Mouse (Mus musculus) heart, embryonic 11.5 days (tissue): Measurements from ENCODE around the gene Gm21985. TPM values are rescaled to one million over a fixed set of nuclear protein-coding genes. Genes with fewer than 3 reads are reported as not detected.
"Not testable (repeated sequence)": the region's sequence is repeated elsewhere in the genome, so short reads cannot be mapped to it uniquely, and the experiment has no call there.

Source experiments
- ATAC-seq: fragments of 200-750 bp; cut with Nextera tagmentation; replicated peaks from 2 replicates; pipeline ENCODE4 v1.8.0; 2017; ENCODE audit warnings: moderate library complexity; ENCODE audit not compliant: insufficient number of reproducible peaks, low FRiP score, low TSS enrichment
- H3K27ac ChIP-seq: fragments of 300-500 bp; sonication (generic); 2 replicates; pipeline ENCODE4 v1.5.1; 2014; ENCODE audit warnings: mild to moderate bottlenecking, low read depth, low read length
- H3K27me3 ChIP-seq: fragments of 300-500 bp; sonication (generic); 2 replicates; pipeline ENCODE4 v1.6.1; 2014; ENCODE audit warnings: mild to moderate bottlenecking, low read length, mixed read lengths; ENCODE audit not compliant: control insufficient read depth, insufficient read depth
- H3K36me3 ChIP-seq: fragments of 300-500 bp; sonication (generic); 2 replicates; pipeline ENCODE4 v1.6.1; 2014; ENCODE audit warnings: mild to moderate bottlenecking, low read length, moderate library complexity, mixed read lengths; ENCODE audit not compliant: control insufficient read depth, insufficient read depth
- H3K4me1 ChIP-seq: fragments of 300-500 bp; sonication (generic); 2 replicates; pipeline ENCODE4 v1.6.1; 2014; ENCODE audit warnings: low read length; ENCODE audit not compliant: control insufficient read depth, insufficient read depth
- H3K4me2 ChIP-seq: fragments of 300-500 bp; sonication (generic); 2 replicates; pipeline ENCODE4 v1.6.1; 2014; ENCODE audit warnings: mild to moderate bottlenecking, moderate library complexity
- H3K4me3 ChIP-seq: fragments of 300-500 bp; sonication (generic); 2 replicates; pipeline ENCODE4 v1.5.1; 2014; ENCODE audit warnings: low read depth, low read length
- H3K9ac ChIP-seq: fragments of 300-500 bp; sonication (generic); 2 replicates; pipeline ENCODE4 v1.6.1; 2014; ENCODE audit warnings: mild to moderate bottlenecking, low read depth, low read length, moderate library complexity
- H3K9me3 ChIP-seq: fragments of 300-500 bp; sonication (generic); replicated peaks from 2 replicates; pipeline ENCODE4 v1.6.1; 2016; ENCODE audit warnings: low read length; ENCODE audit not compliant: control insufficient read depth
- WGBS: fragments of 180-500 bp; shearing (Covaris S2); extraction: QIAGEN DNeasy Blood & Tissue Kit; methylation state at CpG from one replicate; pipeline ENCODE4 v1.1.7; 2014; ENCODE audit not compliant: insufficient replicate concordance; 5-methylcytosine and 5-hydroxymethylcytosine counted together
- polyA plus RNA-seq: library from polyadenylated mRNA; unstranded; fragments of >200 nt; fragmentation: Nextera tagmentation; extraction: Ambion mirVana; gene quantifications from 2 replicates; pipeline ENCODE4 v1.2.1, GENCODE M21; 2014

The Gm21985 gene
- polyA plus RNA-seq, 1 experiment from 2014 or later, result 0.06 TPM

- no peak overlapping the region for H3K4me2 ChIP-seq
- H3K9me3 ChIP-seq, result no peaks in the 10 kb centered on the region
- no peaks in the 10 kb centered on the region for H3K27me3 ChIP-seq
- no peak overlapping the region for H3K9ac ChIP-seq
- H3K36me3 ChIP-seq, result no peaks in the 10 kb centered on the region
- no peak for ATAC-seq
- H3K4me1 ChIP-seq, result no peaks in the 10 kb centered on the region
- no peak overlapping the region for H3K4me3 ChIP-seq
- no peak overlapping the region for H3K27ac ChIP-seq
These were observed 182.5 kb downstream of the Gm21985 start for GRCm38 (mm10) chr2:112448510-112449059.

GRCm38 (mm10) chr2:112449597-112450296, 183.6 kb downstream of the Gm21985 start:
- Histone ChIP-seq H3K36me3 (no peaks in the 10 kb centered on the region), H3K4me2 (no peak overlapping the region), H3K27ac (no peak overlapping the region), H3K9me3 (no peaks in the 10 kb centered on the region), H3K27me3 (no peaks in the 10 kb centered on the region), H3K4me3 (no peak overlapping the region), H3K4me1 (no peaks in the 10 kb centered on the region), H3K9ac (no peak overlapping the region)
- ATAC-seq, result no peak
- WGBS, result 32% methylated on average over 4 of the region's 4 CpGs

GRCm38 (mm10) chr2:112452513-112452912, 186.4 kb downstream of the Gm21985 start:
- H3K27me3 ChIP-seq, ATAC-seq, H3K4me1 ChIP-seq: not testable (repeated sequence)

GRCm38 (mm10) chr2:112454125-112454861, 188.2 kb downstream of the Gm21985 start:
- Histone ChIP-seq H3K4me2 (peak overlapping the region; percentile 89), H3K4me1 (no peaks in the 10 kb centered on the region), H3K36me3 (no peaks in the 10 kb centered on the region), H3K27me3 (no peaks in the 10 kb centered on the region), H3K27ac (peak overlapping the region; percentile 85), H3K9me3 (no peaks in the 10 kb centered on the region), H3K9ac (peak overlapping the region; percentile 96), H3K4me3 (peak overlapping the region; percentile 97)
- 26% methylated on average over 17 of the region's 17 CpGs for WGBS
- no peak for ATAC-seq

More at GRCm38 (mm10) chr2:112452513-112452912, 186.4 kb downstream of the Gm21985 start:
- not testable (repeated sequence) for H3K9me3 ChIP-seq, H3K27ac ChIP-seq, H3K9ac ChIP-seq, H3K4me2 ChIP-seq, H3K4me3 ChIP-seq, H3K36me3 ChIP-seq

- H3K36me3 ChIP-seq, result 0 out of 2 replicates have a peak, but pooled peaks cover 1% of the 10 kb centered on the region
- H3K27me3 ChIP-seq, result no peaks in the 10 kb centered on the region
- peak within 1 kb of the TSS; percentile 89 for H3K4me2 ChIP-seq
- H3K4me1 ChIP-seq, result no peaks in the 10 kb centered on the region
- H3K9me3 ChIP-seq, result no peaks in the 10 kb centered on the region
- H3K9ac ChIP-seq, result peak within 1 kb of the TSS; percentile 96
- ATAC-seq, result peak; percentile 96
- peak within 1 kb of the TSS; percentile 97 for H3K4me3 ChIP-seq
- H3K27ac ChIP-seq, result peak within 1 kb of the TSS; percentile 85
- WGBS, result under 1% methylated on average over 49 of the region's 49 CpGs
These were observed 188.9 kb downstream of the Gm21985 start, which contains the start of gene Emc7 for GRCm38 (mm10) chr2:112454862-112455564. Gene Emc7 (plus strand): TSS chr2:112454997.

Other genes starting within 250 kb of the Gm21985 start
- gene Olfr1311, start 241.9 kb upstream of the Gm21985 start, polyA plus RNA-seq, result not detected in 2 replicates
- gene Olfr1312, start 216.1 kb upstream of the Gm21985 start, polyA plus RNA-seq, result not detected in 2 replicates
- not detected in 2 replicates for gene Olfr1313, start 188.5 kb upstream of the Gm21985 start, polyA plus RNA-seq
- not detected in 2 replicates for gene Olfr1314, start 169.5 kb upstream of the Gm21985 start, polyA plus RNA-seq
- gene Olfr1315-ps1, start 150.9 kb upstream of the Gm21985 start, polyA plus RNA-seq, result not detected in 2 replicates
- gene Olfr1316, start 131.3 kb upstream of the Gm21985 start, polyA plus RNA-seq, result not detected in 2 replicates
- gene Olfr1317, start 126.0 kb upstream of the Gm21985 start, polyA plus RNA-seq, result not detected in 2 replicates
- gene Olfr1318, start 112.1 kb upstream of the Gm21985 start, polyA plus RNA-seq, result not detected in 2 replicates
- 15.4 and 17.2 TPM in 2 replicates for gene Lpcat4, start 26.8 kb upstream of the Gm21985 start, polyA plus RNA-seq
- gene Nutm1, start 7.0 kb upstream of the Gm21985 start, polyA plus RNA-seq, result 0.04 TPM in 1 of 2 replicates, not detected in the other
- 157 and 168 TPM in 2 replicates for gene Nop10, start 4.4 kb upstream of the Gm21985 start, polyA plus RNA-seq
- gene Slc12a6, start 489 bp upstream of the Gm21985 start, polyA plus RNA-seq, result 12.8 and 15.0 TPM in 2 replicates
- gene Emc4, start 101.7 kb downstream of the Gm21985 start, polyA plus RNA-seq, result 92.1 and 101 TPM in 2 replicates
- gene Katnbl1, start 112.9 kb downstream of the Gm21985 start, polyA plus RNA-seq, result 30.8 and 35.0 TPM in 2 replicates
- 15.9 and 17.8 TPM in 2 replicates for gene Emc7, start 188.7 kb downstream of the Gm21985 start, polyA plus RNA-seq
- gene Chrm5, start 214.5 kb downstream of the Gm21985 start, polyA plus RNA-seq, result not detected in 2 replicates
- 7.6 and 8.0 TPM in 2 replicates for gene Aven, start 226.7 kb downstream of the Gm21985 start, polyA plus RNA-seq